Mouse (Mus musculus): ENCODE measurements at regions not wholly inside any gene's neighbourhood (a gene's known extent, or its start where the extent isn't known, plus 50 kb on each side); places are given as distances from the start of the nearest gene placed in this dataset.

DNA sequence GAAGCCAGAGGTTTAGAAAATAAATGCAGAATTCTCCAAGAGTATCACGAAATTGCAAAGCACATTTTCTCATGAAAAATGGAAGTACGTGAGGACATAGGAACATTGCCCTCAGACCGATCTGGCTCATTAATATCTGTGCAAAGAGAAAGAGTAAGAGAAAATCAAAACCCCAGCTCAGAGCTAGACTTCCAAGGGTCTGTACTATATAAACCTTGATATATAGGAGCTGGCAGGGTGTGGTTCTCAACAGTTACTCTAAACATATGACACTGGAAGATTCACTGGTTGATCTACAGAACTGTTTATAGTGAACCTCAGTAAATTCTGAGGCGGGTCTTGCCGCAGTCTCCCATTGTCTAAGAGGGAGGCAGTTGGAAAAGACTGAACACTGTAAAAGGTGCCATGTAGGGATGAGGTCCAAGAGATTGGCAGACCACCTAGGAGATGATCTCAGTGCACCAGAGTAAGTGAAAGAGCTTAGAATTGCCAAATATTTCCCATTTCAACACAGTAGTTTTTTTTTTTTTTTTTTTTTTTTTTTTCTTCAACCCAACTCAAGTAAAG lies 1014.0 kb upstream of the Slit2 start:
- WGBS = 93% methylated on average over 5 of the region's 5 CpGs
- no peak for ATAC-seq (replicated peaks; ENCODE audit: low FRiP score)

DNA sequence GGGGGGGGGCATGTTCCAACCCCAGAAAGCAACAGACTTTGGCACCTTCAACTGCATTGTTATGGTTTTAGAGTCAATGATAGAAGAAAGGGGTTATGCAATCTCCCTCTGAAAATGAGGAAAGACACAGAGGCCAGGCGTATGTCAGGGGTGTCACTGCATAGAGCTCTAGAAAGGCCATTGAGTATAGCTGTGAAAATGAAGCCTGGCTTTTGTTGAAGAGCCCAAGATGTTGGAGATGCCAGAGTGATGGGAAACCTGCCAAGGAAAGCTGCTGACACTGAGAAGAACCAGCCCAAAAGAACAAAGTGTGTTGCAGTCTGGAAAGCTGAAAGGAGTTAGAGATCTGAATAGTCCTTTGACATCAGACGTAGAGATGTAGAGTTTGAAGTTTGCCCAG lies 1022.2 kb upstream of the Slit2 start:
- H3K36me3 ChIP-seq (ENCODE audit: control insufficient read depth, insufficient read depth, low read length) = no peaks in the 10 kb centered on the region
- no peaks in the 10 kb centered on the region for H3K27me3 ChIP-seq (ENCODE audit: control insufficient read depth, insufficient read depth, low read length)
- H3K9ac ChIP-seq (ENCODE audit: low read length) = no peak overlapping the region
- H3K4me3 ChIP-seq (ENCODE audit: low read depth, low read length) = no peak overlapping the region
- ATAC-seq (replicated peaks; ENCODE audit: low FRiP score) (no peak), DNase-seq (ENCODE audit: low spot score) (no peak)
- H3K4me2 ChIP-seq (ENCODE audit: low read depth, low read length, severe bottlenecking) = no peak overlapping the region
- H3K9me3 ChIP-seq (ENCODE audit: control insufficient read depth, low read length) = no peaks in the 10 kb centered on the region
- H3K27ac ChIP-seq (ENCODE audit: low read depth, low read length) = no peak overlapping the region
- 71% methylated on average over 2 of the region's 2 CpGs for WGBS
- no peaks in the 10 kb centered on the region for H3K4me1 ChIP-seq (replicated peaks; ENCODE audit: control insufficient read depth, insufficient read depth, low read length)

More for the DNA sequence above, 1014.0 kb upstream of the Slit2 start:
- no peaks in the 10 kb centered on the region for H3K4me1 ChIP-seq (replicated peaks; ENCODE audit: control insufficient read depth, insufficient read depth, low read length)
- H3K9me3 ChIP-seq (ENCODE audit: control insufficient read depth, low read length) = no peaks in the 10 kb centered on the region
- H3K9ac ChIP-seq (ENCODE audit: low read length) = no peak overlapping the region
- no peak overlapping the region for H3K27ac ChIP-seq (ENCODE audit: low read depth, low read length)
- no peaks in the 10 kb centered on the region for H3K36me3 ChIP-seq (ENCODE audit: control insufficient read depth, insufficient read depth, low read length)
- no peak for DNase-seq (ENCODE audit: low spot score)
- no peaks in the 10 kb centered on the region for H3K27me3 ChIP-seq (ENCODE audit: control insufficient read depth, insufficient read depth, low read length)
- no peak overlapping the region for H3K4me3 ChIP-seq (ENCODE audit: low read depth, low read length)
- H3K4me2 ChIP-seq (ENCODE audit: low read depth, low read length, severe bottlenecking) = no peak overlapping the region

DNA sequence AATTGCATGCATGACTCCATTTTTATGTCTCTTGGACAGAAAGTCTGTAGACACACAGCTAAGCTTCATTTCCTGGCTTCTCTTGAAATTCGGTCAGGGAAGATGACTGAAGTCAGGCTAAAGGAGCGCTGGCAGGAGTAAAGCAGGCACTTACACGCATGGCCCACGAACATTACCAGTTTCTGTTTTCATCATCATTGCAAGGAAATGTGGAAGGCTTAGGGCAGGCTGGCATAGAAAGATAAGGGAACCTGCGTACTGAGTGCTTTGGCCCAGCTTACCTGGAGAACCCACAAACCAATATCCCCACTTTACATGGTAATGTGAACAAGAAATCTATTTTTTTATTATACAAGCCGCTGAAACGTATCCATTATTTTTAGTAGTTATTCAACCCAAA lies 1056.6 kb upstream of the Slit2 start:
- 93% methylated on average over 7 of the region's 7 CpGs for WGBS
- ATAC-seq (replicated peaks; ENCODE audit: low FRiP score) (no peak), DNase-seq (ENCODE audit: low spot score) (no peak)
- Histone ChIP-seq H3K9me3 (ENCODE audit: control insufficient read depth, low read length) (no peaks in the 10 kb centered on the region), H3K27me3 (ENCODE audit: control insufficient read depth, insufficient read depth, low read length) (no peaks in the 10 kb centered on the region), H3K27ac (ENCODE audit: low read depth, low read length) (no peak overlapping the region), H3K36me3 (ENCODE audit: control insufficient read depth, insufficient read depth, low read length) (no peaks in the 10 kb centered on the region), H3K4me1 (replicated peaks; ENCODE audit: control insufficient read depth, insufficient read depth, low read length) (no peaks in the 10 kb centered on the region), H3K4me3 (ENCODE audit: low read depth, low read length) (no peak overlapping the region), H3K9ac (ENCODE audit: low read length) (no peak overlapping the region), H3K4me2 (ENCODE audit: low read depth, low read length, severe bottlenecking) (no peak overlapping the region)

DNA sequence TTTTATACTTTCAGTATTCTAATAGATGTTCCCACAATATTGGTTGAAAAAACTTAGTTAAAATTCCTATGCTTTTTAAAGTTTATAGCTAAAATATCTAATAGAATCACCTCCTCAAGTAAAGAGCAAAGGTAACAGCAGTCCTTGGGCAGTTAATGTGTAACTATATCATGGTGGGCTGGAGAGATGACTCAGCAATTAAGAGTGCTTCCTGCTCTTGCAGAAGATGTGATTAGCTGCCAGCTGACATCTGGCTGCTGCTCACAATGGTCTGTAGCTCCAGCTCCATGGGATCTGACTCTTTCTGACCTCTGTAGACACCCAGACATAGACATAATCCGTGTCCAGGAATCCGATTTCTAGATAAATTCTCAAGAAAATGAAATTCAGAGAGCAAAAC lies 1044.5 kb upstream of the Lcorl start:
- Histone ChIP-seq H3K4me2 (ENCODE audit: low read depth, low read length, severe bottlenecking) (no peak overlapping the region), H3K9ac (ENCODE audit: low read length) (no peak overlapping the region), H3K9me3 (ENCODE audit: control insufficient read depth, low read length) (no peaks in the 10 kb centered on the region), H3K27ac (ENCODE audit: low read depth, low read length) (no peak overlapping the region), H3K4me3 (ENCODE audit: low read depth, low read length) (no peak overlapping the region), H3K4me1 (replicated peaks; ENCODE audit: control insufficient read depth, insufficient read depth, low read length) (no peaks in the 10 kb centered on the region), H3K27me3 (ENCODE audit: control insufficient read depth, insufficient read depth, low read length) (no peaks in the 10 kb centered on the region), H3K36me3 (ENCODE audit: control insufficient read depth, insufficient read depth, low read length) (no peaks in the 10 kb centered on the region)
- ATAC-seq (replicated peaks; ENCODE audit: low FRiP score) = no peak
- WGBS = 80% methylated on average over 2 of the region's 2 CpGs
- DNase-seq (ENCODE audit: low spot score) = no peak

DNA sequence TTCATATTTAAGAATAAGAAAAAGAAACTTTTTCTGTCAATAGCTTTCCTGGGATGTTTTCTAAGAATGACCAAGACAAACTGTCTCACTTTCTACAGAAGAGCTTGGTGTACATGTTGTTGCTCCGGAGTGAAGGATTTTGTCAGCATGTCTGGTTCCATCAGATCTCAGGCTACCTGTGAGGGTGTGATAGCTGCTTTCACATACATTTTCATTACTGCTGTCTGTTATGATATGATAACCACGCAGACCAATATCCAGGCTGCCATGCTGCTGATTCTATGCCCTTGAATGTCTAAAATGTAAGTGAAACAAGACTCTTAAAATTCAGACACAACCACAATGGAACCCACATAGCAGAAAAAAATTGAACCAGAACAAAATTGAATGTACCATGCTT lies 1036.6 kb upstream of the Lcorl start:
- DNase-seq (ENCODE audit: low spot score) (no peak), ATAC-seq (replicated peaks; ENCODE audit: low FRiP score) (no peak)
- no peak overlapping the region for H3K9ac ChIP-seq (ENCODE audit: low read length)
- WGBS = 89% methylated on average over 2 of the region's 2 CpGs
- no peaks in the 10 kb centered on the region for H3K27me3 ChIP-seq (ENCODE audit: control insufficient read depth, insufficient read depth, low read length)
- no peak overlapping the region for H3K4me2 ChIP-seq (ENCODE audit: low read depth, low read length, severe bottlenecking)
- no peak overlapping the region for H3K4me3 ChIP-seq (ENCODE audit: low read depth, low read length)
- no peaks in the 10 kb centered on the region for H3K9me3 ChIP-seq (ENCODE audit: control insufficient read depth, low read length)
- no peak overlapping the region for H3K27ac ChIP-seq (ENCODE audit: low read depth, low read length)
- H3K4me1 ChIP-seq (replicated peaks; ENCODE audit: control insufficient read depth, insufficient read depth, low read length) = no peaks in the 10 kb centered on the region
- H3K36me3 ChIP-seq (ENCODE audit: control insufficient read depth, insufficient read depth, low read length) = no peaks in the 10 kb centered on the region

DNA sequence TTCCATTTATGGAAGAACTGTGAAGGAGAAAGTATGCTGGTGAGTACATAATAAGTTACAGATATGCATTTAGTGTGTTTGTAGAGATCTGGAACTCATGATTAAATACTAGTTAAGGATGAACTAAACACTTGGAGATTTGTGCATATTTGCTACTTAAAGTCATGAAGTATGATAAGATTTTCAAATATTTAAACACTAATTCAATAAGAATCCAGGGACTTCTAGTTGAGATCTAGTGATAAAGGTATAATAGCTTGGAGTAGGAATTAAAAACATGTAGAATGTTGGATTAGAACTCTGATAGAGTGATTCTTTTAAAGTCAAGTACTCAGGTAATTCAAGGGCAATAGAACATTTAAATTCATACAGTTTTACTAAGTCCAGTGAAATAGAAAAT lies 1026.5 kb upstream of the Lcorl start:
- Histone ChIP-seq H3K4me2 (ENCODE audit: low read depth, low read length, severe bottlenecking) (no peak overlapping the region), H3K9me3 (ENCODE audit: control insufficient read depth, low read length) (no peaks in the 10 kb centered on the region), H3K27ac (ENCODE audit: low read depth, low read length) (no peak overlapping the region), H3K9ac (ENCODE audit: low read length) (no peak overlapping the region), H3K36me3 (ENCODE audit: control insufficient read depth, insufficient read depth, low read length) (no peaks in the 10 kb centered on the region), H3K4me1 (replicated peaks; ENCODE audit: control insufficient read depth, insufficient read depth, low read length) (no peaks in the 10 kb centered on the region), H3K4me3 (ENCODE audit: low read depth, low read length) (no peak overlapping the region), H3K27me3 (ENCODE audit: control insufficient read depth, insufficient read depth, low read length) (no peaks in the 10 kb centered on the region)
- ATAC-seq (replicated peaks; ENCODE audit: low FRiP score) = no peak
- DNase-seq (ENCODE audit: low spot score) = no peak

DNA sequence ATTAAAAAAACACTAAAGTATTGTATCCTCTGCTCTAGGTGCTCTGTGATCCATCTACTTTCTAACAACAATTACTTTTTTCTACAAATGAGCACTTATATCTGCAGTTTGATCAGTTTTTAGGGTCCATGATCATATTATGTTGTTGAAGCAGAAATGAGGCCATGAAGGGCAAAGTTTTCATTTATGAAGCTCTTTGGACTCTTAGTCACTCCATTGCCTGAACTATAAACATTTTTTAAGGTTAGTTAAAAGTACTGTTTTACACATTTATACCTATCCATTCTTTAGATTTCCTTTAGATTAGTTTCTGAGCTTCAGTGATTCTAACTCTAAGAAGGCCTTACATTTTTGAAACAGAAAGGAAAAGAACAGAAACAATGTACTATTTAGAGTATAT lies 999.4 kb upstream of the Lcorl start:
- H3K4me1 ChIP-seq (replicated peaks; ENCODE audit: control insufficient read depth, insufficient read depth, low read length) = no peaks in the 10 kb centered on the region
- H3K27ac ChIP-seq (ENCODE audit: low read depth, low read length) = no peak overlapping the region
- no peak overlapping the region for H3K9ac ChIP-seq (ENCODE audit: low read length)
- DNase-seq (ENCODE audit: low spot score) (no peak), ATAC-seq (replicated peaks; ENCODE audit: low FRiP score) (no peak)
- H3K27me3 ChIP-seq (ENCODE audit: control insufficient read depth, insufficient read depth, low read length) = no peaks in the 10 kb centered on the region
- no peak overlapping the region for H3K4me3 ChIP-seq (ENCODE audit: low read depth, low read length)
- H3K36me3 ChIP-seq (ENCODE audit: control insufficient read depth, insufficient read depth, low read length) = no peaks in the 10 kb centered on the region
- no peak overlapping the region for H3K4me2 ChIP-seq (ENCODE audit: low read depth, low read length, severe bottlenecking)
- no peaks in the 10 kb centered on the region for H3K9me3 ChIP-seq (ENCODE audit: control insufficient read depth, low read length)

DNA sequence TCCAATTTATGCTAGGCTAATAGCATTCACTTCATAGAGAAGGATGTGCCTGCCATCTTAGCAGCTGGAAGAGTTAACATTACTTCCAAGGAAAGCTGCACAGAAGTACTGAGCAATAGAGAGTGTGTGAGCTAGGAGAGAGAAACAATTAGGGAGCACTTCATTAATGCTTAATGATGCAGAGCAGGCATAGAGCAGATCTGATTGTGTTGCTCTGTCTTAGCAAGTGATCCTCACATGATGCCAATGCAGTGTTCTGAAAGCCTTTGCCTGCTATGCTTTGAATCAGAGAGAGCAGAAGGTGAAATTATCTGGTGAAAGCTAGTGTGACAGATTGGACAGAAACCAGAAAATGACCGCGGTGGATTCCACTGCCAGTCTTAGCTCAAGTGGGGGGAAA lies 987.8 kb upstream of the Lcorl start:
- H3K4me2 ChIP-seq (ENCODE audit: low read depth, low read length, severe bottlenecking) = no peak overlapping the region
- no peak for DNase-seq (ENCODE audit: low spot score)
- no peaks in the 10 kb centered on the region for H3K4me1 ChIP-seq (replicated peaks; ENCODE audit: control insufficient read depth, insufficient read depth, low read length)
- H3K27me3 ChIP-seq (ENCODE audit: control insufficient read depth, insufficient read depth, low read length) = no peaks in the 10 kb centered on the region
- no peak for ATAC-seq (replicated peaks; ENCODE audit: low FRiP score)
- 63% methylated on average over 2 of the region's 2 CpGs for WGBS
- H3K36me3 ChIP-seq (ENCODE audit: control insufficient read depth, insufficient read depth, low read length) = no peaks in the 10 kb centered on the region
- no peak overlapping the region for H3K4me3 ChIP-seq (ENCODE audit: low read depth, low read length)
- H3K27ac ChIP-seq (ENCODE audit: low read depth, low read length) = no peak overlapping the region
- H3K9ac ChIP-seq (ENCODE audit: low read length) = no peak overlapping the region
- H3K9me3 ChIP-seq (ENCODE audit: control insufficient read depth, low read length) = no peaks in the 10 kb centered on the region

DNA sequence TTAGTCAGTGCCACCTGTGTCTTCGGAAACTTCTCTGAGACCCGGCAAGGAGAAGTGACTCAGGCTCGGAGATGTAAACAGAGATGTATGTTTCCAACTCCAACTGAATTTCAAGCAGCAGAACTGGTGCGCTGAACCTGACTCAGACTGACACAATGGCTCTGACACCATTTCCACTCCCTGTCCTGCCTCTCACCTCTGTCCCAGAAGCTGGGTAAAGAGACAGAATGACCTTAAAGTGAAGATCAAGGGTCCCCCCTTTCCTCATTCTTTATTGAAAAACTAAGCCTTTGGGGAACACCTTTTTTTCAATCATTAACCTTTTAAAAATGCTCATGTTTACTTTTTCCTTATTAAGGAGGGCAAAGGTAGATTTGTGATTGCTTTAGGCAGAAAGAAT lies 979.4 kb upstream of the Lcorl start:
- no peaks in the 10 kb centered on the region for H3K36me3 ChIP-seq (ENCODE audit: control insufficient read depth, insufficient read depth, low read length)
- DNase-seq (ENCODE audit: low spot score) = no peak
- no peaks in the 10 kb centered on the region for H3K4me1 ChIP-seq (replicated peaks; ENCODE audit: control insufficient read depth, insufficient read depth, low read length)
- ATAC-seq (replicated peaks; ENCODE audit: low FRiP score) = no peak
- no peaks in the 10 kb centered on the region for H3K9me3 ChIP-seq (ENCODE audit: control insufficient read depth, low read length)
- H3K4me2 ChIP-seq (ENCODE audit: low read depth, low read length, severe bottlenecking) = no peak overlapping the region
- H3K9ac ChIP-seq (ENCODE audit: low read length) = no peak overlapping the region
- H3K4me3 ChIP-seq (ENCODE audit: low read depth, low read length) = no peak overlapping the region
- H3K27ac ChIP-seq (ENCODE audit: low read depth, low read length) = no peak overlapping the region
- WGBS = 90% methylated on average over 4 of the region's 4 CpGs
- H3K27me3 ChIP-seq (ENCODE audit: control insufficient read depth, insufficient read depth, low read length) = no peaks in the 10 kb centered on the region
